Mouse (Mus musculus): Measurements from ENCODE around the gene Trappc4.
"Not testable (repeated sequence)": the region's sequence is repeated elsewhere in the genome, so short reads cannot be mapped to it uniquely, and the experiment has no call there.

Trappc4 gene

DNA sequence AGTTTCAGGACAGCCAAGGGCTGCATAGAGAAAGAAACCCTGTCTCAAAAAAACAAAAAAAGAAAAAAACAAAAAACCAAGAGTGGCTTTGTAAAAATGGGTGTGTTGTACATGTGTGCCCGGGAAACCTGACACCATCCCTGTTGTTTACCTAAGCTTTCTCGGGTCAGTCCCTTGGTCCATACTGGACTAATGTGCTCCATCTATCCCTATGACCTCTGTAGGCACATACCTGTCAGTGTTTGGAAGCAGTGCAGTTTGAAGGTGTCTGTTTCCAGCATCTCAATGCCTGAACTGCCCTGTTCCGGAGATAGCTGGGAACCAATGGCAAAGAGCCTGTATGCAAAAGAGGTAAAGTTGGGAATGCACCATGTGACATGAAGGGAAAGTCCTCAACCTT, 2.4 kb downstream of the Trappc4 start:
- DNase-seq, result no peak

DNA sequence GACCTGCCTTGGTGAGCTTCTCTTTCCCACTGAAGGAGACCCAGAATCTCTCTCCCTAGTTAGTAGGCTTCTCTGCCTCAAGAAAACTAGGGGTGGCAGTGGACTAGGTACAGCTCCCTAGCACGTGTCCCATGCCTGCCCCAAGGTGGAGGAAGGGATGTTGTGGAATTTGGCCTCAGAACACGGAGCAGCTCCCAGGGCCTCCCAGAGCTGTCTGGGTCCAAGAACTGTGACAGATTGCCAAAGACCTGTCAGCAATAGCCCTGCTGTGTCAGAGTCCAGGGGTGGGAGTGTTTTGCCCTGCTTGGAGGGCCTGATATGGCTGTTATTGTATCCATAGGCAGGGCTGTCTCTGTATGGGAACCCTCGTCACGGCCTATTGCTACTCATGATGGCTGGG, 6.3 kb downstream of the Trappc4 start:
- DNase-seq, result no peak

DNA sequence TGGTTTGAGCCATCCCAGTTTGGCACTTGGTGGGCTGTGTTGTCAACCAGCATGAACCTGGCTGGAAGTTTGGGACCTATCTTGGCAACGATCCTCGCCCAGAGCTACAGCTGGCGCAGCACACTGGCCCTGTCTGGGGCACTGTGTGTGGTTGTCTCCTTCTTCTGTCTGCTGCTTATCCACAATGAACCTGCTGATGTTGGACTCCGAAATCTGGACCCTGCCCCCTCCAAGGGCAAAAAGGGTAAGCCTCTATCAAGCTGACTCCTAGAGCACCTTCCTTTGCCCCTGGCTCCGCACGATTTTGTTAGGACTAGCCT, 7.6 kb downstream of the Trappc4 start:
- no peak for DNase-seq

DNA sequence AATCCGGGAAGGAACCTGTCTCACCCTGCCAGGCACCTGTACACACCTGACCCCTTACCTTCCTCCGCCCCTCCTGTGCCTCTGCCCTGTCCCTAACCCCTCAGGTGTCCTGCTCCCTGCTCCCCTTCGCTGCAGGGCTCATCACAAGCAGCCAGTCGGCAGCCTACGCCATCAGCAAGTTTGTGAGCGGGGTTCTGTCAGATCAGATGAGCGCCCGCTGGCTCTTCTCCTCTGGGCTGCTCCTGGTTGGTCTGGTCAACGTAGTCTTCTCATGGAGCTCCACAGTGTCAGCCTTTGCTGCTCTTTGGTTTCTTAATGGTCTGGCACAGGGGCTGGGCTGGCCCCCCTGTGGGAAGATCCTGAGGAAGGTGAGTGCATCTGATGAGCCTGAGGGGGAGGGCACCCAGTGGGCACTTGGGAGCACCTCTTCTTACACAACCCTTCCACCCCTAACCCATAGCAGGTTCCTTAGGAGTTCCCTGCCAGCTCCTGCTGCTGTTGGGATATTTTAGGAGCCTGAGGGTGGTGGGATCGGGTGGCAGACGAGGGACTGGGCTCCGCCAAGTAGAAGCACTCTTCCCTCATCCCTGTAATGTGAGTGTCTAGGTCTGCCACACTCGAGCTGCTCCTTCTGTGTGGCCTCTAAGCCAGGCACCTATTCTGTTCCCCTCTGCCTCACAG, 8.1 kb downstream of the Trappc4 start:
- no peak for DNase-seq

DNA sequence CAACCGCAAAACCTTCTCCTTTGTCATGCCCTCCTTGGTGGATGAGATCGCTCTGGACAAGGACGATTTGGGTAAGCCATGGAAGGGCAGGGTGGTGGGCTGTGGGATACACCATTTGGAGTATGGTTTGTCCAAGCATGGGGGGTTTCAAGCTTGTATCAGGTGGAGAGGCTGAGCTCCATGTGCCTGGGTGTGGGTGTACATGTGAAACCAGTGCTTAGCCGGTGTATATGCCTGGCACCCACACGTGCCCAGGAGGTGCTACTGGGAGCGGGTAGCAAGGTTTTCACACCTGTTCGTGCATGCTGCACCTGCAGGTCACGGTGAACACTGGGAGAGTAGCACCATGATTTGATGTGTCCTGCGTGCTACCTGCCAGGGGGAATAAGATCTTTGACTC, 8.8 kb downstream of the Trappc4 start:
- DNase-seq, result no peak

DNA sequence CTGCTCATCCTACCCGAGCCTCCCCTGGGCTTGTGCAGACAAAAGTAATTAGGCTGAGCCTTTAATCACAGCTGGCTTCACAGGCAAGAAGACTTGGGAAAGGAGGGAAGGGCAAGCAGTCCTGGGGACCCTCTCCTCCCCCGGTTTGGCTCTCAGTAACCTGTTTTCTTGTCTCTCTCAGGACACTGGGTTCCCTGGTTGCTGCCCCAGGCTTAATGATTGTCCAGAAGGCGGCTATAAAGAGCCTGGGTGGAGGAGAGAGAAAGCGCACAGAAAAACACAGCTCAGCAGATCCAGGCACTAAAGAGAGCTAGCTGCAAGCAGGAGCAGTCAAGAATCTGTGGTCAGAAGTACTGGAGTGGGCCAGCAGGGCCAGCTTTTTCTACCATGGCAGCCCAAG, 9.3 kb downstream of the Trappc4 start:
- no peak for DNase-seq

DNA sequence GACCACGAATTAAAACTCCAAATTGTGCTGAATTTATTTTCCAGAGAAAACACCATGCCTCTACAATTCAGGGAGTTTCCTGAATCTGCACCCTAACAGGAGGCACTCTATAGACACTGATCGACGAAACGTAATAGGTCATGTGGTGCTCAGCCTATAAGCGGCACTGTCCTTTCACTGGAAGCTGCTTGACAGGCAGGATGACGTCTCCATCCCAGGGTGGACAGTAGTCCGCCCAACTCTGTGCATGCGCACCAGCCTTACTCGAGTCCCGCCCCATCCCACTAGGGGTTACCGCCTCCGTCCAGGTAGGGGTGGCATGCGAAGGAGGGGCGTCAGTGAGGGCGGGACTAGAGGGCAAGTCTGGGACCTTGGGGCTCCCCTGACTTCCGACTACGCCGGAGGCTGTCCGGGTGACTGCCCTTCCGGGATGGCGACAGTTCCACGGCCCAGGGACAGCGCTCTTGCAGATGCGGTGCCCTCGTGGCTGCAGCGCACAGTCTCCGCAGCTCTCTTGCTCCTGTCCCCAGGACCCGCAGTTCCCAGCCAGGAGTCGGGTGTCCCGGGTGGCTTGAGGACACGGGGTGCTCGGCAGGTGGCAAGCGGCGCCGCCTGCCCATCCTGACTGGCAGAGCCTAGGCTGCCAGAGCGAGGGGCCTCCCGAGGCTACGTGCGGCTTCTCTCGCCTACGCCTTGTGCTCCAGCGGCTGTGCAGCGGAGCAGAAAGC, 10.6 kb downstream of the Trappc4 start, which contains the start of gene Slc37a4:
TSS of gene Slc37a4 (plus strand) at position 169 of the 728 bp plus-strand sequence.
- peak; percentile 95 for DNase-seq

DNA sequence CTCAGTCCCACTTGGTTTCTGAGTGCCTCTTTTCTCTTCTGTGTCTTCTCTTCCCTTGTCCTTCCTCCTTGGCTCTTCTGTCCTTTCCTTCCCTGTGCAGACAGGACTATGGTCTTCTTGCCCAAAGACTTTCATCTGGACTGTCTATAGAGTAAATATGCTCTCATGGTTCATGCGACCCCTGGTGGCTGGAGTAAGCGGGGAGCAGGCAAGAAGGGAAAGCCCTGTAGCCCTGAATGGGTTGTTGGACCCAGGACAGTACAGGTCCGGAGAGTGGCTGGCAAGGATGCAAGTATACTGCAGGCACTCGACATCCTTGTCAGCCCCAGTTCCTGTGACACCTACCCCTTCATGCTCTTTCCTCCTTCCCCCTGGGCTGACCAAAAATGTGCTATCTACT, 15.9 kb downstream of the Trappc4 start:
- DNase-seq, result peak; percentile 87

DNA sequence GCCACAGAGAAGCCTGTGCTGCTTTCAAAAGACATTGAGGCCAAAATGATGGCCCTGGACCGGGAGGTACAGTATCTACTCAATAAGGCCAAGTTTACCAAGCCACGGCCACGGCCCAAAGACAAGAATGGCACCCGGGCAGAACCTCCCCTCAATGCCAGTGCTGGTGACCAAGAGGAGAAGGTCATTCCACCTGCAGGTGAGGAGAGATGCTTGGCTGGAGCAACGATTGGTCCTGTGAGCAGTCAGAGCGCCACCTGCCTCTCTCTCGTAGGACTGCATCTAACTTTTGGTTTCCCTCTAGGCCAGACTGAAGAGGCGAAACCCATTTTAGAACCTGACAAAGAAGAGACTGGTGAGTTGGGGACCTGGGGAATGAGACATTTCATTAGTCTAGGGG, 18.1 kb downstream of the Trappc4 start:
- DNase-seq, result peak; percentile 54

DNA sequence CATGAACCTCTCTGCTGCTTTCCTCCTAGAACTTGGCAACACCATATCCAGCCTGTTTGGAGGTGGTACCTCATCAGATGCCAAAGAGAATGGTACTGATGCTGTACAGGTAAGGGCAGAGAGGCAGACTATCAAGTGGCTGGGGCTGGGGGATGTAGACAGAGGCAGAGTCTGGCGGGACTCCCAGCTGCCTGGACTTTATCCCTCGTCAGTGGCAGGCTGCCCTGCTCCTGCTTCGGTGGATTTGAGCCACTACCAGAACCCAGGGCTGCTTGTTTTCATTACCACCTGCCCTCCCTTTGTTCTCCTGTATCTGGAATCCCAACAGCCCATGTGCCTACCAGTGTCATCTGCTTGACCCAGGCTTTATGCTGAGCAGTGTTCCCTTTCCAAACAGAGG, 20.2 kb downstream of the Trappc4 start:
- no peak for DNase-seq

DNA sequence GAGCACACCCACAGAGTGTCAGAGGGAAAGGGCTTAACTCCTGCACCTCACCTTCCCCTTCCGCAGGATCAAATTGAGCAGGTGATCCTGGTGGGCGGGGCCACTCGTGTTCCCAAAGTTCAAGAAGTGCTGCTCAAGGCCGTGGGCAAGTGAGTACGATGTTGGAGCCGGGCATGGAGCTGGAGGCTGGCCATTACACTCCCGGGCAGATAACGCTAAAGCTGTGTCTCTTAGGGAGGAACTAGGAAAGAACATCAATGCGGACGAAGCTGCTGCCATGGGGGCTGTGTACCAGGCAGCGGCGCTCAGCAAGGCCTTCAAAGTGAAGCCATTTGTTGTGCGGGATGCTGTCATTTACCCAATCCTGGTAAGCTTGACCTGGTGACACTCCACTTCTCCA, 22.8 kb downstream of the Trappc4 start:
- no peak for DNase-seq

DNA sequence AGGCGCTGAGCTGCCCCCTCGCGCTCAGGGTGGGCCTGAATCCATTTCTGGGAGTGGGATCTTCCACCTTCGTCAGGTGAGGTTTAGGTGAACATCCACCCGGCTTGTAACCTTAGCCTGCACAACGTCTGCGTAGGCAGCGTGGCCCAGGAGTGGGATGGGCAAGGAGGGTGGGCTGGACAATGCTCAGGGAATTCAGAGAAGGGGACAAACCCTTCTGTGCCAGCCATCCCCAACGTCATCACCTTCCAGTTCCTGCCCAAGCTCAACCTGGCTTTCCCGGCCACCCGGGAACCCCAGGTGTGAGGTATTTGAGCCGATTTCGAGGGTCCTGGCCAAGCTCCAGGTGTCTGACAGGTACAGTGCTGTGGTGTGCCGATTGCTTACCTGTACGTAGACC, 27.5 kb downstream of the Trappc4 start:
- DNase-seq, result no peak

DNA sequence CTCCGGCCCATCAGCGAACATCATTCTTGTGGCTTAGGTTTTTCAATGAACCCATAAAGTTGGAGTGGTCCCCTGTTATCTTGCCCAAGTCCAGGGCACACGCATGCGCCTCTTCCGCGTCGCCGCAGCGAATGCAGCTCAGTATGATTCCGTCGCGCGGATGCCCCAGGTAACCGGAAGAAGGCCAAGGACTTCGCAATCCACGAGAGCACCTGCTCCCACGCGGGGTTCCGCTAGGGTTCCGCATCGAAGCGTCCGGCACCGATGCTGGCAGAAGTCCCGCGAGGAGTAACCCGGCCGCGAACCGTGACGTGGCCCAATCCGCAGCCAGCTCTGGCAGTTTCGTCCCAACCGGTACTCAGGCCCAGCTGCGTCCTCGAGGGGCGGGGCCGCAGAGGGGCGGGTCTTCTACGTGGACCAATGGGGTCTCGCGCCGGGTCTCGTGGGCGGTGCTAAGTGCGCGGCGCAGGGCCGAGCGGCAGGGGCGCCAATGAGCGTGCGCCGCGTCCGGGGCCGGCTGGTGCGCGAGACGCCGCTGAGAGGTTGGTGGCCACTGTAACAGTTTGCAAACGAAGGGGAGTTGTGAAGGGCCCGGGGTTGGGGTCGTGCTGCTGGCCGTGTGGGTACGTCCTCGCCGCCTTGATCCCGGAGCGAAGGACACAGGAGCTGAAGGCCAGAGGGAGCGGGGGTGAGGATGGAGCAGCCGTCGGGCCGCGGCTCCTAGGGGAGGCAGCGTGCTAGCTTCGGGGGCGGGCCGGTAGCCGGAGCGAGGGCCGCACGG, 28.2 kb downstream of the Trappc4 start, which contains the start of gene Hyou1:
TSS of gene Hyou1 (plus strand) at position 437 of the 781 bp plus-strand sequence.
- DNase-seq, result peak; percentile 99

DNA sequence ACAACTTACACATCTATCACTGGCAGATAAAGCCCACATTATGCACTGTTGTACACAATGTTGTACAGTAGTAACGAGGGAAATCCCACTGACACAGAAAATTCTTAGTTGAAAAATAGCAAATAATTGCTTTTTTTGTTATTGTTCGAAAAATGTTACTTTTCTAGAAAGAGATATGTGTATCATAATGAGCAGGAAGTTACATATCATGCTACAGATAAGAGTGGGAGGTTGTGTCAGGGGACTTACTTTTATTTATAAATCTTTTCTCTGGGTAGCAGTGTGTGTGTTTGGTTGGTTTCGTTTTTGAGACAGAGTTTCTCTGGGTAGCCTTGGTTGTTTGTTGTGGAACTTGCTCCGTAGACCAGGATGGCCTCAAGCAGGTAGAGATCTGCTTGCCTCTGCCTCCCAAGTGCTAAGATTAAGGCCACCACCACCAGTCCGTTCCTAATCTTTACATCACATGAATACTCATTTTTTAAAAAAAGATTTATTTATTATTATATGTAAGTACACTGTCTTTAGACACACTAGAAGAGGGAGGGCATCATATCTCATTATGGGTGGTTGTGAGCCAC, 29.2 kb downstream of the Trappc4 start:
- no peak for DNase-seq

DNA sequence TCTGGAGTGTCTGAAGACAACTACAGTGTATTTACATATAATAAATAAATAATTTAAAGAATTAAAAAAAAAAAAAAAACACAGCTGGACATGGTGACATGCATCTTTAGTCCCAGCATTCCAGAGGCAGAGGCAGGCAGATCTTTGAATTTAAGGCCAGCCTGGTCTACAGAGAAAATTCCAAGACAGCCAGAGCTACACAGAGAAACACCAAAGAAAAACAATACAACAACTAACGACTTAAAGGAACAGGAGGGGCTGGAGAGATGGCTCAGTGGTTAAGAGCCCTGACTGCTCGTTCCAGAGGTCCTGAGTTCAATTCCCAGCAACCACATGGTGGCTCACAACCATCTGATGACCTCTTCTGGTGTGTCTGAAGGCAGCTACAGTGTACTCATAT, 30.1 kb downstream of the Trappc4 start:
- DNase-seq, result not testable (repeated sequence)

DNA sequence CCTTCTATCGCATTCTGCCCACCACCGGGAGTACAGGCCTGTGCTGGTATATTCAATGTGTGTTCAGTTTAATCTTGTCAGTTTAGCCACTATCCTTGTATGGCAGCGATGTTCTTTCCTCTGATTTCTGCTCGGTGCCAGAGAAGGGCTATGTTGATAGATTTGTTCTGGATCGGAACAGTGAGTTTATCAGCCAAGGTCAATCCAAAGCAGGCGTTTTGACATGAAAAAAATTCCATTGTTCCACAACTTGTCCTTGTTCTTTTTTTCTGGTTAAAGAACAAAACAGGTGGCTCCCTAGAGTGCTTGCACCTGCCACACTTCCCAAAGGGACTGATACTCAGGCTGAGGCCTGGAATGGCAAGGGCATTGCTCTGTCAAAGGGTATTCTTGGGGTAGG, 31.3 kb downstream of the Trappc4 start:
- DNase-seq, result no peak

DNA sequence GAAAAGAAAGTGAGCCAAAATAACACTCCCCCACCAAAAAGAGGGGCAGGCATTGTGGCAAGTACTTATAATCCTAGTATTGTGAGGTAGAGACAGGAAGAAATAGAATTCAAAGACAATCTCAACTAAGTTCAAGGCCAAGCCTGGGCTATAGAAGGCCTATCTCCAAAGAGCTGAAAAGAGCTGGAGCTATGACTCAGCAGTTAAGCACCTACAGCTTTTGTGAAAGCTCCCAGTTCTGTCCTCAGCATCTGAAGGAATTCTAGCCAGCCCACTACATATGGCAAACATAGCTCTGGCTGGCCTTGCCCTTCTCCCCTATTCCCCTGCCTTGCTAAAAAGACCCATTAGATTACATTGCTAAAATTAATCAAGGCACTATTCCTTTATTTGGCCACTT, 34.0 kb downstream of the Trappc4 start:
- no peak for DNase-seq

DNA sequence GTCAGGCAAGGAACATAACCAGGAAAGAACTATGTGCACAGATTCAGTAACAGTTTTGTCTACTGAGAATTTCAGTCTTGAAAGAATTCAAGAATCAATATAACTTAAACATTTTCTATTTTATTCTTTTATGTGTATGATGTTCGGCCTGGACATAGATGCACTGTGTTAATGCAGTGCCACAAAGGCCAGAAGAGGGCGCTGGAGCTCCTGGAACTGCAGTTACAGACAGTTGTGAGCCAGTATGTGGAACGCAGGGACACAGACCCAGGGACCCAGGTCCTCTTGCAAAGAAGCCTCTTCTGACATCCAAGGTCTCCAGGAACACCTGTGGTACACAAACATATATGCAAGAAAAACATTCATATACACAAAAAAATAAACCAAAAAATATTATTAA, 42.9 kb downstream of the Trappc4 start:
- DNase-seq, result peak; percentile 21

DNA sequence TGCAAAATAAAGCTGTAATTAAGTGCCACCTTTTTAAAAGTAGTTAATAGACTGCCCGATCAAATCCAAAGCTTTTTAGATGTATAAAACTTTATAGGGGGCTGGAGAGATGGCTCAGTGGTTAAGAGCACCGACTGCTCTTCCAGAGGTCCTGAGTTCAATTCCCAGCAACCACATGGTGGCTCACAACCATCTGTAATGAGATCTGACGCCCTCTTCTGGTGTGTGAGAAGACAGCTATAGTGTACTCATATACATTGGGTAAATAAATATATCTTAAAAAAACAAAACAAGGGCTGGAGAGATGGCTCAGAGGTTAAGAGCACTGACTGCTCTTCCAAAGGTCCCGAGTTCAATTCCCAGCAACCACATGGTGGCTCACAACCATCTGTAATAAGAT, 45.5 kb downstream of the Trappc4 start:
- not testable (repeated sequence) for DNase-seq

DNA sequence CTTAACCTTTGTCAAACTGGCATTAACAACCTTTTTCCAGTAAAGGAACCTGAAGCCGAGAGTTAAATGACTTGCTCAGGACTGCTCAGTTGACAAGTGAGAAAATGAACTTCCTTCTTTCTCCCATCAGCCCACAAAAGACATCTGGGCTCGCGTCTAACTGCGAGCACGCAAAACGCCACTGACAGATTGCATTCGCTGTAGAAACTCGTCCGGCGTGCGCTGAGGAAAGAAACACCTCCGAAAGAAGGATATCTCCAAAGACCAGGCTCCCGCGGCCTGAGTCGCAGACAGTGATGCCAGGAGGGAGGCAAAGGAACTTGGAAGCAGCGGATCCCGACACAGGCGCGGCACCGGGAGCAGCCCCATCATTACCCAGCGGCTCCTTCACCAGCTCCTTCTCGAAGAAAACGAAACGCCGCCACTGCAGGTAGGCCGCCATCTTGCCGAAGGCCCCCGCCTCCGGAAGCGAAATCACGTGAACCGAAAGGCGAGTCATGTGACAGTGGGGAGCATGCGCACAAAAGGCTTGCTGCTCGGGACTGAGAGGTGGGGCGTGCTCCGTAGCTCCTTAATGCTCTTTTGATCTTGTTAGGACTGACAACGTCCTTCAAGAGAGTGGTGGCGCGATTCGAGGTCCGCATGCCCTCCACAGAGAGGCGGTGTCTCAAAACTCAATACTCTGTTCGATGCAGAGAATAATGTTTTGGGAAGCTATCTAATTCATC, 46.0 kb downstream of the Trappc4 start, which contains the start of gene Vps11:
TSS of gene Vps11 (minus strand) at position 481 of the 728 bp plus-strand sequence.
- DNase-seq, result peak; percentile 96

DNA sequence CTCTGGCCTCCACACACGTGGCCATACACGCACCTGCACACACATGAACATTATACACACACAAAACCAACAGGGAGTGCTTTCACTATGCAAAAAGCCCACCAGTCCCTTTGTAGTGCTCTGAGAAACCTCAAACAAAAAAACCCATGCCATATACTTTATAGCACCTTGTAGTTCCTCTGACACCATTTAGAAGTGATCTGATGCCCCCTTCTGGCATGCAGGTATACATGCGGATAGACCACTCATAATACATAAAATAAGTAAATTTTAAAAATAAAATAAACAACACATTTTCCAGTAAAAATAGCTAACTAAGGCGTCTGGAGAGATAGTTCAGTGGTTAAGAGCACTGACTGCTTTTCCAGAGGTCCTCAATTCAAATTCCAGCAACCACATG, 50.2 kb downstream of the Trappc4 start:
- DNase-seq, result peak; percentile 32
